Mouse (Mus musculus): ENCODE measurements around the gene Kctd13. TPM values are rescaled to one million over a fixed set of nuclear protein-coding genes. Genes with fewer than 3 reads are reported as not detected.

Kctd13 gene
- total and polyA plus RNA-seq, 3 experiments = 19.0 to 40.4 (median 37.5) TPM

DNA sequence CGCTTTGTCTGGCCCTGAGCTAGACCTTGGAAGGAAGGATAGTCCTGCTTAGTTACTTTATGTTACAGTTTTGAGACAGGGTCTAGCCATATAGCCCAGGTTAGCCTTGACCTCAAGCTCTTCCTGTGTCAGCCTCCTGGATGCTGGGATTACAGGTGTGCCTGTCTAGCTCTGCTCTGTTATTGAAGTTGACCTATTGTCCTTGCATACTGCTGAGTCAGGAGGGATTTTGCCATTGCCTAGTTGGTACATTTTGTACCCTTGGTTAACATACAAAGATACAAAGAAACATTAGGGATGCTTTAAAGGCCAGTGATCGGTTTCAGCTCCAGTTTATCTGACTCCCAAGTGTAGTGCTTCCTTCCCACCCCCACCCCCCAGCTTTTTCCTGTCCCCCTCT is 4.0 kb downstream of the Kctd13 start:
- Histone ChIP-seq H3K4me2 (ENCODE audit: insufficient read depth, low read depth, poor library complexity, severe bottlenecking) (no peak overlapping the region), H3K4me1 (ENCODE audit: control insufficient read depth in 1 of 2, insufficient read depth in 2 of 2) (peaks cover 6 to 32% of the 10 kb centered on the region in 2 experiments; a peak in 3 of 4 replicates), H3K27me3 (replicated peaks) (no peaks in the 10 kb centered on the region), H3K4me3 (replicated peaks in 1 of 3; ENCODE audit: low read depth in 2 of 3, low read length in 2 of 3, poor library complexity in 1 of 3) (no peak overlapping the region), H3K9ac (ENCODE audit: insufficient read depth, low read depth) (no peak overlapping the region), H3K79me2 (replicated peaks; ENCODE audit: control insufficient read depth, extremely low read depth, insufficient read depth, poor library complexity, severe bottlenecking) (peaks cover 21% of the 10 kb centered on the region), H3K27ac (ENCODE audit: insufficient read depth, low read depth) (no peak overlapping the region), H3K36me3 (replicated peaks in 1 of 2; ENCODE audit: control insufficient read depth in 1 of 2, insufficient read depth in 1 of 2, low read length in 1 of 2) (peaks cover 31 to 70% of the 10 kb centered on the region in 2 experiments), H3K9me3 (replicated peaks; ENCODE audit: low read length) (peaks cover 7% of the 10 kb centered on the region)
- in situ Hi-C loops (cut with MboI; ENCODE audit: low pct_ligation_motif_present, low pct_unique_long_range_greater_than_20kb, low sequenced_read_pairs) = no loop called here
- dilution Hi-C loops (cut with MboI; ENCODE audit: extremely low pct_ligation_motif_present, extremely low pct_unique_long_range_greater_than_20kb, low sequenced_read_pairs) = no loop called here
- no peak for TF ChIP-seq USF2 (conservative IDR thresholded peaks at IDR 0.05; ENCODE audit: low read depth, low read length)
- no peak for TF ChIP-seq JUN (IDR thresholded peaks at IDR 0.05; ENCODE audit: insufficient read depth, low read depth, low read length)
- no peak for TF ChIP-seq MAFK (IDR thresholded peaks at IDR 0.05; ENCODE audit: insufficient replicate concordance, low read length)
- TF ChIP-seq JUND (conservative IDR thresholded peaks at IDR 0.05; ENCODE audit: low read depth, low read length) = no peak
- no peak for TF ChIP-seq ELF1 (IDR thresholded peaks at IDR 0.05; ENCODE audit: low read depth, low read length)
- no peak for TF ChIP-seq MAX (IDR thresholded peaks at IDR 0.05; ENCODE audit: low read length)
- TF ChIP-seq PAX5 (IDR thresholded peaks at IDR 0.05; ENCODE audit: low read length) = no peak
- no peak for TF ChIP-seq UBTF (IDR thresholded peaks at IDR 0.05; ENCODE audit: low read depth, low read length)
- no peak for TF ChIP-seq ZKSCAN1 (IDR thresholded peaks at IDR 0.05; ENCODE audit: borderline replicate concordance, low read depth, low read length)
- TF ChIP-seq TBP (conservative IDR thresholded peaks at IDR 0.05; ENCODE audit: low read depth, low read length) = no peak
- no peak for TF ChIP-seq POLR2AphosphoS2 (IDR thresholded peaks at IDR 0.05; ENCODE audit: low read depth, low read length)
- no peak for TF ChIP-seq CHD1 (IDR thresholded peaks at IDR 0.05; ENCODE audit: low read depth, low read length)
- no peak for TF ChIP-seq MYC (IDR thresholded peaks at IDR 0.05; ENCODE audit: low read depth, low read length)
- TF ChIP-seq IRF4 (IDR thresholded peaks at IDR 0.05; ENCODE audit: low read depth, low read length) = no peak
- no peak for TF ChIP-seq KAT2A (IDR thresholded peaks at IDR 0.05; ENCODE audit: insufficient replicate concordance, low read length)
- TF ChIP-seq ZMIZ1 (IDR thresholded peaks at IDR 0.05; ENCODE audit: low read depth, low read length) = no peak
- no peak for TF ChIP-seq RAD21 (IDR thresholded peaks at IDR 0.05; ENCODE audit: low read depth, low read length)
- TF ChIP-seq MEF2A (IDR thresholded peaks at IDR 0.05; ENCODE audit: borderline replicate concordance, low read depth, low read length) = no peak
- no peak for TF ChIP-seq MAZ (IDR thresholded peaks at IDR 0.05; ENCODE audit: low read depth, low read length)
- TF ChIP-seq SIN3A (IDR thresholded peaks at IDR 0.05; ENCODE audit: low read length) = no peak
- DNase-seq (ENCODE audit: extremely low read depth) = no peak

- H3K79me2 ChIP-seq (replicated peaks; ENCODE audit: control insufficient read depth, extremely low read depth, insufficient read depth, poor library complexity, severe bottlenecking) = peaks cover 3% of the 10 kb centered on the region
- peak overlapping the region in 1 of 3 experiments; percentile 29 for H3K4me3 ChIP-seq (replicated peaks in 1 of 3; ENCODE audit: low read depth in 2 of 3, low read length in 2 of 3, poor library complexity in 1 of 3)
- in situ Hi-C loops (cut with MboI; ENCODE audit: low pct_ligation_motif_present, low pct_unique_long_range_greater_than_20kb, low sequenced_read_pairs) = no loop called here
- no peak overlapping the region for H3K9ac ChIP-seq (ENCODE audit: insufficient read depth, low read depth)
- H3K27ac ChIP-seq (ENCODE audit: insufficient read depth, low read depth) = peak overlapping the region; percentile 95
- peaks cover 23 to 72% of the 10 kb centered on the region in 2 experiments for H3K4me1 ChIP-seq (ENCODE audit: control insufficient read depth in 1 of 2, insufficient read depth in 2 of 2)
- H3K9me3 ChIP-seq (replicated peaks; ENCODE audit: low read length) = peaks cover 8% of the 10 kb centered on the region
- dilution Hi-C loops (cut with MboI; ENCODE audit: extremely low pct_ligation_motif_present, extremely low pct_unique_long_range_greater_than_20kb, low sequenced_read_pairs) = no loop called here
- H3K36me3 ChIP-seq (replicated peaks in 1 of 2; ENCODE audit: control insufficient read depth in 1 of 2, insufficient read depth in 1 of 2, low read length in 1 of 2) = peaks cover 23 to 73% of the 10 kb centered on the region in 2 experiments
- H3K27me3 ChIP-seq (replicated peaks) = no peaks in the 10 kb centered on the region
- peak overlapping the region; percentile 81 for H3K4me2 ChIP-seq (ENCODE audit: insufficient read depth, low read depth, poor library complexity, severe bottlenecking)
- peak; percentile 42 for DNase-seq (ENCODE audit: extremely low read depth)
- TF ChIP-seq NRF1 (IDR thresholded peaks at IDR 0.05; ENCODE audit: low read depth, low read length) (no peak), ZKSCAN1 (IDR thresholded peaks at IDR 0.05; ENCODE audit: borderline replicate concordance, low read depth, low read length) (no peak), IRF4 (IDR thresholded peaks at IDR 0.05; ENCODE audit: low read depth, low read length) (0 out of 2 replicates have a peak, but pooled peaks have one; percentile 32), SIN3A (IDR thresholded peaks at IDR 0.05; ENCODE audit: low read length) (0 out of 2 replicates have a peak, but pooled peaks have one; percentile 4), EP300 (IDR thresholded peaks at IDR 0.05; ENCODE audit: low read length) (0 out of 2 replicates have a peak, but pooled peaks have one; percentile 41), CHD2 (IDR thresholded peaks at IDR 0.05; ENCODE audit: low read length) (no peak; the same call in 1 of the 2 replicates), ETS1 (conservative IDR thresholded peaks at IDR 0.05; ENCODE audit: low read depth, low read length) (peak; percentile 25), BHLHE40 (IDR thresholded peaks at IDR 0.05; ENCODE audit: low read depth, low read length) (0 out of 2 replicates have a peak, but pooled peaks have one; percentile 9), TCF12 (IDR thresholded peaks at IDR 0.05; ENCODE audit: low read depth, low read length) (0 out of 2 replicates have a peak, but pooled peaks have one; percentile 22)
Measured at GRCm38 (mm10) chr7:126941171-126941570, 12.5 kb downstream of the Kctd13 start.

Data from CH12.LX (cell line).